Mouse (Mus musculus): ENCODE measurements around the gene 0610010K14Rik.

- TF ChIP-seq POLR2A (IDR thresholded peaks at IDR 0.05; ENCODE audit: low read depth, low read length), result no peak
- no peak for TF ChIP-seq CTCF (conservative IDR thresholded peaks at IDR 0.05 in 1 of 2, IDR thresholded peaks at IDR 0.05 in 1 of 2; ENCODE audit: low read depth in 2 of 2, low read length in 2 of 2)
- no peak for TF ChIP-seq MYC (IDR thresholded peaks at IDR 0.05; ENCODE audit: low read depth, low read length)
- no peak for TF ChIP-seq TCF12 (IDR thresholded peaks at IDR 0.05; ENCODE audit: low read depth, low read length)
- no peak for TF ChIP-seq MAFK (IDR thresholded peaks at IDR 0.05; ENCODE audit: insufficient replicate concordance, low read length)
- TF ChIP-seq MXI1 (IDR thresholded peaks at IDR 0.05; ENCODE audit: low read depth, low read length), result no peak
- no peak for TF ChIP-seq SMC3 (IDR thresholded peaks at IDR 0.05; ENCODE audit: low read depth, low read length)
- TF ChIP-seq EP300 (IDR thresholded peaks at IDR 0.05; ENCODE audit: low read length), result no peak
- no peak for TF ChIP-seq MAZ (IDR thresholded peaks at IDR 0.05; ENCODE audit: low read depth, low read length)
- no peak for TF ChIP-seq ZC3H11A (IDR thresholded peaks at IDR 0.05; ENCODE audit: low read depth, low read length)
- TF ChIP-seq ZNF384 (IDR thresholded peaks at IDR 0.05; ENCODE audit: low read depth, low read length), result no peak
- TF ChIP-seq GABPA (IDR thresholded peaks at IDR 0.05; ENCODE audit: insufficient replicate concordance, low read depth, low read length), result no peak
- no peak for TF ChIP-seq JUND (conservative IDR thresholded peaks at IDR 0.05; ENCODE audit: low read depth, low read length)
- TF ChIP-seq CHD2 (IDR thresholded peaks at IDR 0.05; ENCODE audit: low read length), result no peak
These were observed 39.4 kb downstream of the 0610010K14Rik start for GRCm38 (mm10) chr11:70198332-70198731.

Data from CH12.LX (cell line).